12 mouse cellular contexts compared by ENCODE assay signal in the genomic region with DNA sequence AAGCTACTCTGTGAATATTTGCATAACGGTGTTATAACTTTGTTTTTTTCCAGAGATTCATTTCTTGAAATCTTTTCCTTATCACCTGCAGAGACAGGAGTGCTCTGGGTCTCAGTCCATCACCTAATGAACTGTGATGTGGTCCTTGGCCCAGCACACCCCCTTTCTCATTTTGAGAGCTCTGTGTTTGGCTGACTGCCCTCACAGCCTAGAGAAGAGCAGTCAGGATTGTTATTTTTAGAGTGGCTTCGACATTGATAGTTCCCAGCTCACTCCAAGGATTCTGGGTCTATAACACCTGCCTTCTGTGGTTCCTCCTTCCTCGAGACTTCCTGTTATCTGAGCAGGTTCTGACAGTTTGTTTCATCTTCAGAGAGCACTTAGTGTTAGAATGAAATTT.
DNase-seq lines count a peak whose midpoint lies in the region; ATAC-seq and TF ChIP-seq lines count a peak whose summit lies in the region.
"Had no signal": no experiment of that assay in that cellular context is flagged by ENCODE, and none has a peak within 500 bp of the region (broad histone marks: within the 10 kb centered on the region; RNA-seq: fewer than 3 reads in every experiment).

No protein-coding gene starts in this region.

- no peak for TF ChIP-seq CTCF in hindbrain, postnatal 0 days (IDR thresholded peaks at IDR 0.05; ENCODE audit: low read depth)

- H3K4me3 ChIP-seq in hindbrain, embryonic 12.5 days, result no peak overlapping the region
- H3K4me3 ChIP-seq in hindbrain, postnatal 0 days (ENCODE audit: low read length), result no peak overlapping the region
- no peak overlapping the region for H3K4me3 ChIP-seq in neural tube, embryonic 11.5 days (ENCODE audit: low read depth, low read length)
- no peak overlapping the region for H3K4me3 ChIP-seq in neural tube, embryonic 15.5 days (replicated peaks)
- H3K4me3 ChIP-seq: liver, embryonic 12.5 days; myocyte had no signal

- no peak overlapping the region for H3K4me2 ChIP-seq in hindbrain, embryonic 12.5 days (replicated peaks)
- H3K4me2 ChIP-seq in hindbrain, postnatal 0 days (ENCODE audit: low read depth, low read length), result no peak overlapping the region
- no peak overlapping the region for H3K4me2 ChIP-seq in neural tube, embryonic 11.5 days (ENCODE audit: low read depth)
- H3K4me2 ChIP-seq in neural tube, embryonic 15.5 days, result no peak overlapping the region
- H3K4me2 ChIP-seq: liver, embryonic 12.5 days had no signal

- no peaks in the 10 kb centered on the region for H3K9me3 ChIP-seq in hindbrain, embryonic 12.5 days (replicated peaks)
- H3K9me3 ChIP-seq in hindbrain, postnatal 0 days (ENCODE audit: low read length), result no peaks in the 10 kb centered on the region
- H3K9me3 ChIP-seq in neural tube, embryonic 11.5 days (ENCODE audit: control insufficient read depth, low read length), result no peaks in the 10 kb centered on the region
- H3K9me3 ChIP-seq in neural tube, embryonic 15.5 days (replicated peaks), result no peaks in the 10 kb centered on the region
- H3K9me3 ChIP-seq: liver, embryonic 12.5 days had no signal

- ATAC-seq in hindbrain, embryonic 12.5 days (ENCODE audit: low FRiP score), result no peak
- ATAC-seq in hindbrain, postnatal 0 days, result no peak
- ATAC-seq in neural tube, embryonic 11.5 days (ENCODE audit: insufficient read depth, low FRiP score, low TSS enrichment), result peak; percentile 45; the same call in 1 of the 2 replicates
- ATAC-seq in neural tube, embryonic 15.5 days (ENCODE audit: low FRiP score), result no peak
- ATAC-seq: liver, embryonic 12.5 days had no signal

- WGBS in hindbrain, embryonic 12.5 days, result 73% methylated on average over 3 of the region's 3 CpGs
- 36% methylated on average over 3 of the region's 3 CpGs for WGBS in hindbrain, postnatal 0 days
- 70% methylated on average over 3 of the region's 3 CpGs for WGBS in neural tube, embryonic 11.5 days
- 42% methylated on average over 3 of the region's 3 CpGs for WGBS in neural tube, embryonic 15.5 days

- no peaks in the 10 kb centered on the region for H3K27me3 ChIP-seq in hindbrain, embryonic 12.5 days
- H3K27me3 ChIP-seq in hindbrain, postnatal 0 days (ENCODE audit: insufficient read depth, low read length), result no peaks in the 10 kb centered on the region
- no peaks in the 10 kb centered on the region for H3K27me3 ChIP-seq in neural tube, embryonic 11.5 days (ENCODE audit: control insufficient read depth, insufficient read depth, low read length)
- H3K27me3 ChIP-seq in neural tube, embryonic 15.5 days (replicated peaks), result no peaks in the 10 kb centered on the region
- H3K27me3 ChIP-seq: liver, embryonic 12.5 days had no signal

- no peak overlapping the region for H3K9ac ChIP-seq in hindbrain, embryonic 12.5 days
- no peak overlapping the region for H3K9ac ChIP-seq in hindbrain, postnatal 0 days (replicated peaks; ENCODE audit: low read length)
- no peak overlapping the region for H3K9ac ChIP-seq in neural tube, embryonic 11.5 days (ENCODE audit: low read length)
- no peak overlapping the region for H3K9ac ChIP-seq in neural tube, embryonic 15.5 days (replicated peaks)
- H3K9ac ChIP-seq: liver, embryonic 12.5 days had no signal

- H3K36me3 ChIP-seq in hindbrain, embryonic 12.5 days, result no peaks in the 10 kb centered on the region
- no peaks in the 10 kb centered on the region for H3K36me3 ChIP-seq in hindbrain, postnatal 0 days (ENCODE audit: insufficient read depth, low read length)
- no peaks in the 10 kb centered on the region for H3K36me3 ChIP-seq in neural tube, embryonic 11.5 days (ENCODE audit: control insufficient read depth, insufficient read depth, low read length)
- no peaks in the 10 kb centered on the region for H3K36me3 ChIP-seq in neural tube, embryonic 15.5 days

- peaks cover 60% of the 10 kb centered on the region for H3K4me1 ChIP-seq in hindbrain, embryonic 12.5 days
- H3K4me1 ChIP-seq in hindbrain, postnatal 0 days (ENCODE audit: insufficient read depth, low read length), result peaks cover 23% of the 10 kb centered on the region
- peaks cover 47% of the 10 kb centered on the region for H3K4me1 ChIP-seq in neural tube, embryonic 11.5 days (ENCODE audit: control insufficient read depth, insufficient read depth, low read length)
- peaks cover 73% of the 10 kb centered on the region for H3K4me1 ChIP-seq in neural tube, embryonic 15.5 days

- DNase-seq in cerebellum, postnatal 10 days, result peak; percentile 66 to 72
- no peak for DNase-seq in cerebellum, adult 9-11 months
- no peak for DNase-seq in hindbrain, postnatal 0 days (ENCODE audit: low spot score)
- DNase-seq in neural tube, embryonic 11.5 days (ENCODE audit: low spot score), result no peak
- no peak for DNase-seq in neural tube, embryonic 10.5 days (ENCODE audit: extremely low spot score, low spot score)
- no peak for DNase-seq in lung, postnatal 14 days
- DNase-seq: kidney, adult 11 months; thymus, postnatal 14 days had no signal

- H3K27ac ChIP-seq in hindbrain, embryonic 12.5 days, result peak overlapping the region; percentile 23
- H3K27ac ChIP-seq in hindbrain, postnatal 0 days, result no peak overlapping the region
- H3K27ac ChIP-seq in neural tube, embryonic 11.5 days (ENCODE audit: low read depth, low read length), result peak overlapping the region; percentile 63; the same call in 1 of the 2 replicates
- peak overlapping the region; percentile 15 for H3K27ac ChIP-seq in neural tube, embryonic 15.5 days (replicated peaks)
- H3K27ac ChIP-seq: liver, embryonic 12.5 days had no signal

Comparison
In these comparisons a context has a peak if more than half of its experiments do, and no peak if none do; other contexts are left out.
1. DNase-seq: peak in cerebellum, postnatal 10 days (2 of 2); none in cerebellum, adult 9-11 months (single experiment), hindbrain, postnatal 0 days (single experiment), neural tube, embryonic 11.5 days (single experiment), neural tube, embryonic 10.5 days (single experiment) and lung, postnatal 14 days (single experiment).